Mouse (Mus musculus) liver, embryonic 16.5 days (tissue): ENCODE measurements at regions not wholly inside any gene's neighbourhood (a gene's known extent, or its start where the extent isn't known, plus 50 kb on each side); places are given as distances from the start of the nearest gene placed in this dataset.

Experiments used
- ATAC-seq: fragments of 200-750 bp; cut with Nextera tagmentation; 2 replicates; pipeline ENCODE4 v1.8.0; 2017; ENCODE audit warnings: low read depth, mild to moderate bottlenecking, moderate number of reproducible peaks, moderate library complexity
- H3K27ac ChIP-seq: fragments of 300-500 bp; sonication (generic); 2 replicates; pipeline ENCODE4 v1.5.1; 2014; ENCODE audit warnings: mild to moderate bottlenecking, low read length
- H3K27me3 ChIP-seq: fragments of 300-500 bp; sonication (generic); 2 replicates; pipeline ENCODE4 v1.6.1; 2014; ENCODE audit warnings: low read depth, low read length, mixed read lengths; ENCODE audit not compliant: control insufficient read depth, insufficient read depth
- H3K36me3 ChIP-seq: fragments of 300-500 bp; sonication (generic); 2 replicates; pipeline ENCODE4 v1.6.1; 2014; ENCODE audit warnings: mild to moderate bottlenecking; ENCODE audit not compliant: control insufficient read depth, insufficient read depth
- H3K4me1 ChIP-seq: fragments of 300-500 bp; sonication (generic); 2 replicates; pipeline ENCODE4 v1.6.1; 2014; ENCODE audit warnings: low read depth, low read length, mixed read lengths; ENCODE audit not compliant: control insufficient read depth
- H3K4me2 ChIP-seq: fragments of 300-500 bp; sonication (generic); 2 replicates; pipeline ENCODE4 v1.6.1; 2014; ENCODE audit warnings: low read depth, low read length, mixed read lengths
- H3K4me3 ChIP-seq: fragments of 300-500 bp; sonication (generic); 2 replicates; pipeline ENCODE4 v1.5.1; 2014; ENCODE audit warnings: low read depth, mild to moderate bottlenecking, low read length
- H3K9ac ChIP-seq: fragments of 300-500 bp; sonication (generic); 2 replicates; pipeline ENCODE4 v1.6.1; 2014; ENCODE audit warnings: low read depth, low read length
- H3K9me3 ChIP-seq: fragments of 300-500 bp; sonication (generic); replicated peaks from 2 replicates; pipeline ENCODE4 v1.6.1; 2016; ENCODE audit warnings: low read length; ENCODE audit not compliant: control insufficient read depth
- WGBS: fragments of 180-500 bp; shearing (Covaris S2); extraction: QIAGEN DNeasy Blood & Tissue Kit; methylation state at CpG from one replicate; pipeline ENCODE4 v1.1.7; 2014; ENCODE audit not compliant: insufficient replicate concordance; 5-methylcytosine and 5-hydroxymethylcytosine counted together

- Histone ChIP-seq H3K4me2 (no peak overlapping the region), H3K4me1 (no peaks in the 10 kb centered on the region), H3K9me3 (no peaks in the 10 kb centered on the region), H3K36me3 (no peaks in the 10 kb centered on the region), H3K27ac (no peak overlapping the region), H3K9ac (no peak overlapping the region), H3K27me3 (no peaks in the 10 kb centered on the region), H3K4me3 (no peak overlapping the region)
- WGBS = 59% methylated on average over 3 of the region's 3 CpGs
- no peak for ATAC-seq
These were observed 154.5 kb downstream of the Lnpk start for GRCm38 (mm10) chr2:74424726-74425125.

GRCm38 (mm10) chr2:74416097-74416496, 163.1 kb downstream of the Lnpk start:
- 58% methylated on average over 4 of the region's 4 CpGs for WGBS
- Histone ChIP-seq H3K4me2 (no peak overlapping the region), H3K4me1 (no peaks in the 10 kb centered on the region), H3K9me3 (no peaks in the 10 kb centered on the region), H3K4me3 (no peak overlapping the region), H3K27ac (no peak overlapping the region), H3K27me3 (no peaks in the 10 kb centered on the region), H3K36me3 (no peaks in the 10 kb centered on the region), H3K9ac (no peak overlapping the region)
- no peak for ATAC-seq

- H3K4me2 ChIP-seq = no peak overlapping the region
These were observed 164.5 kb downstream of the Lnpk start for GRCm38 (mm10) chr2:74414721-74415120.

GRCm38 (mm10) chr2:74409856-74410404, 169.3 kb downstream of the Lnpk start:
- Histone ChIP-seq H3K9ac (no peak overlapping the region), H3K4me2 (no peak overlapping the region), H3K36me3 (no peaks in the 10 kb centered on the region), H3K4me3 (no peak overlapping the region), H3K9me3 (no peaks in the 10 kb centered on the region), H3K4me1 (no peaks in the 10 kb centered on the region), H3K27me3 (no peaks in the 10 kb centered on the region), H3K27ac (no peak overlapping the region)
- 47% methylated on average over 4 of the region's 4 CpGs for WGBS
- no peak for ATAC-seq

More at GRCm38 (mm10) chr2:74414721-74415120, 164.5 kb downstream of the Lnpk start:
- Histone ChIP-seq H3K27me3 (no peaks in the 10 kb centered on the region), H3K36me3 (no peaks in the 10 kb centered on the region), H3K9me3 (no peaks in the 10 kb centered on the region), H3K9ac (no peak overlapping the region), H3K27ac (no peak overlapping the region), H3K4me1 (no peaks in the 10 kb centered on the region), H3K4me3 (no peak overlapping the region)
- 76% methylated on average over 12 of the region's 13 CpGs for WGBS
- ATAC-seq = no peak

- Histone ChIP-seq H3K4me3 (no peak overlapping the region), H3K27ac (no peak overlapping the region), H3K4me1 (no peaks in the 10 kb centered on the region), H3K4me2 (no peak overlapping the region), H3K27me3 (no peaks in the 10 kb centered on the region), H3K36me3 (no peaks in the 10 kb centered on the region), H3K9ac (no peak overlapping the region), H3K9me3 (no peaks in the 10 kb centered on the region)
- 57% methylated on average over 3 of the region's 3 CpGs for WGBS
- no peak for ATAC-seq
These were observed 174.7 kb downstream of the Lnpk start for GRCm38 (mm10) chr2:74404493-74404892.

GRCm38 (mm10) chr2:74391064-74391463, 188.2 kb downstream of the Lnpk start:
- Histone ChIP-seq H3K27me3 (no peaks in the 10 kb centered on the region), H3K4me1 (no peaks in the 10 kb centered on the region), H3K9ac (no peak overlapping the region), H3K36me3 (no peaks in the 10 kb centered on the region), H3K4me3 (no peak overlapping the region), H3K9me3 (no peaks in the 10 kb centered on the region), H3K4me2 (no peak overlapping the region), H3K27ac (no peak overlapping the region)
- ATAC-seq = no peak
- 66% methylated on average over 4 of the region's 4 CpGs for WGBS

- Histone ChIP-seq H3K4me1 (no peaks in the 10 kb centered on the region), H3K4me3 (no peak overlapping the region), H3K9me3 (no peaks in the 10 kb centered on the region), H3K4me2 (no peak overlapping the region), H3K27ac (no peak overlapping the region), H3K27me3 (no peaks in the 10 kb centered on the region), H3K9ac (no peak overlapping the region), H3K36me3 (no peaks in the 10 kb centered on the region)
- 71% methylated on average over 5 of the region's 5 CpGs for WGBS
- ATAC-seq = no peak
These were observed 191.2 kb downstream of the Lnpk start for GRCm38 (mm10) chr2:74388078-74388477.

- Histone ChIP-seq H3K4me2 (no peak overlapping the region), H3K4me1 (no peaks in the 10 kb centered on the region; the same call in 1 of the 2 replicates), H3K9me3 (no peaks in the 10 kb centered on the region), H3K27me3 (no peaks in the 10 kb centered on the region), H3K36me3 (no peaks in the 10 kb centered on the region), H3K4me3 (no peak overlapping the region), H3K9ac (no peak overlapping the region), H3K27ac (no peak overlapping the region)
- ATAC-seq = no peak
- WGBS = 53% methylated on average over 1 of the region's 1 CpGs
These were observed 194.3 kb downstream of the Lnpk start for GRCm38 (mm10) chr2:74384918-74385317.

GRCm38 (mm10) chr2:74380574-74381287, 198.5 kb downstream of the Lnpk start:
- Histone ChIP-seq H3K9ac (no peak overlapping the region), H3K4me1 (no peaks in the 10 kb centered on the region; the same call in 1 of the 2 replicates), H3K4me3 (no peak overlapping the region), H3K4me2 (no peak overlapping the region), H3K27me3 (no peaks in the 10 kb centered on the region), H3K9me3 (no peaks in the 10 kb centered on the region), H3K27ac (no peak overlapping the region), H3K36me3 (no peaks in the 10 kb centered on the region)
- no peak for ATAC-seq
- 46% methylated on average over 7 of the region's 7 CpGs for WGBS
